Mouse (Mus musculus) stomach, embryonic 15.5 days (tissue): ENCODE data around the gene Prps1l3. TPM values are rescaled to one million over a fixed set of nuclear protein-coding genes. Genes with fewer than 3 reads are reported as not detected.
"Not testable (repeated sequence)": the region's sequence is repeated elsewhere in the genome, so short reads cannot be mapped to it uniquely, and the experiment has no call there.

Experiments used
- ATAC-seq: fragments of 200-750 bp; cut with Nextera tagmentation; 2 replicates; pipeline ENCODE4 v1.8.0; 2017; ENCODE audit warnings: low read depth, moderate number of reproducible peaks, moderate TSS enrichment; ENCODE audit not compliant: insufficient read depth, low FRiP score
- H3K27ac ChIP-seq: fragments of 300-500 bp; sonication (generic); 2 replicates; pipeline ENCODE4 v1.5.1; 2015; ENCODE audit warnings: mild to moderate bottlenecking, inconsistent platforms
- H3K27me3 ChIP-seq: fragments of 300-500 bp; sonication (generic); replicated peaks from 2 replicates; pipeline ENCODE4 v1.6.1; 2015; ENCODE audit warnings: inconsistent platforms
- H3K36me3 ChIP-seq: fragments of 300-500 bp; sonication (generic); 2 replicates; pipeline ENCODE4 v1.6.1; 2015; ENCODE audit warnings: inconsistent platforms
- H3K4me1 ChIP-seq: fragments of 300-500 bp; sonication (generic); 2 replicates; pipeline ENCODE4 v1.6.1; 2015; ENCODE audit warnings: inconsistent platforms
- H3K4me2 ChIP-seq: fragments of 300-500 bp; sonication (generic); 2 replicates; pipeline ENCODE4 v1.6.1; 2015; ENCODE audit warnings: mild to moderate bottlenecking, inconsistent platforms
- H3K4me3 ChIP-seq: fragments of 300-500 bp; sonication (generic); replicated peaks from 2 replicates; pipeline ENCODE4 v1.5.1; 2015; ENCODE audit warnings: inconsistent platforms
- H3K9ac ChIP-seq: fragments of 300-500 bp; sonication (generic); 2 replicates; pipeline ENCODE4 v1.6.1; 2015; ENCODE audit warnings: inconsistent platforms
- H3K9me3 ChIP-seq: fragments of 300-500 bp; sonication (generic); 2 replicates; pipeline ENCODE4 v1.6.1; 2016; ENCODE audit warnings: inconsistent platforms
- WGBS: fragments of 180-500 bp; shearing (Covaris S2); methylation state at CpG from one replicate; pipeline ENCODE4 v1.1.7; 2015; 5-methylcytosine and 5-hydroxymethylcytosine counted together
- polyA plus RNA-seq: library from polyadenylated mRNA; unstranded; fragments of >200 nt; fragmentation: Nextera tagmentation; extraction: Ambion mirVana; gene quantifications from 2 replicates; pipeline ENCODE4 v1.2.1, GENCODE M21; 2015

Gene Prps1l3
- polyA plus RNA-seq, 1 experiment from 2014 or later = 63.9 TPM

- WGBS = 91% methylated on average over 3 of the region's 3 CpGs
- no peak overlapping the region for H3K9ac ChIP-seq
- no peak for ATAC-seq
These were observed 28.3 kb upstream of the Prps1l3 start for GRCm38 (mm10) chr12:57201901-57202300.

GRCm38 (mm10) chr12:57204276-57204851 is 25.8 kb upstream of the Prps1l3 start:
- 51% methylated on average over 4 of the region's 4 CpGs for WGBS
- H3K27me3 ChIP-seq = no peaks in the 10 kb centered on the region
- H3K4me1 ChIP-seq = no peaks in the 10 kb centered on the region
- no peak overlapping the region for H3K4me3 ChIP-seq
- ATAC-seq = no peak
- H3K9me3 ChIP-seq = no peaks in the 10 kb centered on the region
- H3K4me2 ChIP-seq = no peak overlapping the region
- H3K36me3 ChIP-seq = no peaks in the 10 kb centered on the region
- no peak overlapping the region for H3K27ac ChIP-seq
- no peak overlapping the region for H3K9ac ChIP-seq

More at GRCm38 (mm10) chr12:57201901-57202300, 28.3 kb upstream of the Prps1l3 start:
- no peak overlapping the region for H3K4me2 ChIP-seq
- H3K27me3 ChIP-seq = no peaks in the 10 kb centered on the region
- no peak overlapping the region for H3K4me3 ChIP-seq
- H3K9me3 ChIP-seq = no peaks in the 10 kb centered on the region
- no peaks in the 10 kb centered on the region for H3K36me3 ChIP-seq
- H3K4me1 ChIP-seq = no peaks in the 10 kb centered on the region
- H3K27ac ChIP-seq = no peak overlapping the region

- H3K36me3 ChIP-seq = no peaks in the 10 kb centered on the region
- WGBS = 6% methylated on average over 30 of the region's 30 CpGs
- peak; percentile 72; the same call in 1 of the 2 replicates for ATAC-seq
These were observed 18.6 kb upstream of the Prps1l3 start for GRCm38 (mm10) chr12:57211353-57212311.

DNA sequence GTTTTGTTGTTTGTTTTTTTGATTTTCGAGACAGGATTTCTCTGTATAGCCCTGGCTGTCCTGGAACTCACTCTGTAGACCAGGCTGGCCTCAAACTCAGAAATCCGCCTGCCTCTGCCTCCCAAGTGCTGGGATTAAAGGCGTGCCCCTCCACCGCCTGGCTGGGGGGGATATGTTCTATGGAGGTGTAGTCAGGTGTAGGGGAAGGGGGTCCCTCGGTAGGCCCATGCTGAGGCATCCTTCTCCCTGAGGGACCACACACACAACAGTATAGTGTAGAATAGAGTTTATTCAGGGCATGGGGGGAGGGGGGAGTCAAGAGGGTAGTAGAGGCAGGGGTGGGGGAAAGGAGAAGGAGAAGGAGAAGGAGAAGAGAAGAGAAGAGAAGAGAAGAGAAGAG is 17.7 kb upstream of the Prps1l3 start:
- H3K4me1 ChIP-seq, H3K36me3 ChIP-seq, H3K27me3 ChIP-seq, H3K27ac ChIP-seq, H3K9me3 ChIP-seq, H3K4me2 ChIP-seq, H3K4me3 ChIP-seq, ATAC-seq, H3K9ac ChIP-seq: not testable (repeated sequence)
- 77% methylated on average over 5 of the region's 5 CpGs for WGBS

More at GRCm38 (mm10) chr12:57211353-57212311, 18.6 kb upstream of the Prps1l3 start:
- H3K4me1 ChIP-seq = peaks cover 3% of the 10 kb centered on the region
- H3K9ac ChIP-seq = 0 out of 2 replicates have a peak overlapping the region, but pooled peaks have one; percentile 16
- no peak overlapping the region for H3K27ac ChIP-seq
- peak overlapping the region; percentile 43 for H3K4me3 ChIP-seq
- no peaks in the 10 kb centered on the region for H3K27me3 ChIP-seq
- peak overlapping the region; percentile 93 for H3K4me2 ChIP-seq
- no peaks in the 10 kb centered on the region for H3K9me3 ChIP-seq

GRCm38 (mm10) chr12:57226411-57226810 is 3.8 kb upstream of the Prps1l3 start:
- H3K36me3 ChIP-seq = no peaks in the 10 kb centered on the region
- WGBS = 87% methylated on average over 9 of the region's 9 CpGs
- no peak overlapping the region for H3K27ac ChIP-seq
- no peaks in the 10 kb centered on the region for H3K27me3 ChIP-seq
- no peak overlapping the region for H3K4me3 ChIP-seq
- peaks cover 4% of the 10 kb centered on the region; the same call in 1 of the 2 replicates for H3K4me1 ChIP-seq
- no peak for ATAC-seq
- H3K9ac ChIP-seq = no peak overlapping the region
- no peak overlapping the region for H3K4me2 ChIP-seq
- no peaks in the 10 kb centered on the region for H3K9me3 ChIP-seq

GRCm38 (mm10) chr12:57227776-57228175 is 2.4 kb upstream of the Prps1l3 start:
- no peak for ATAC-seq
- Histone ChIP-seq H3K27me3 (no peaks in the 10 kb centered on the region), H3K9ac (no peak overlapping the region), H3K27ac (no peak overlapping the region), H3K4me3 (no peak overlapping the region), H3K9me3 (no peaks in the 10 kb centered on the region), H3K4me2 (no peak overlapping the region), H3K4me1 (peaks cover 6% of the 10 kb centered on the region; the same call in 1 of the 2 replicates), H3K36me3 (no peaks in the 10 kb centered on the region)
- 87% methylated on average over 4 of the region's 8 CpGs for WGBS

- Histone ChIP-seq H3K36me3 (no peaks in the 10 kb centered on the region), H3K9ac (peak overlapping the region; percentile 38), H3K27me3 (no peaks in the 10 kb centered on the region), H3K4me2 (peak overlapping the region; percentile 66), H3K27ac (peak overlapping the region; percentile 79), H3K4me1 (peaks cover 6% of the 10 kb centered on the region; the same call in 1 of the 2 replicates), H3K9me3 (no peaks in the 10 kb centered on the region), H3K4me3 (peak overlapping the region; percentile 72)
- ATAC-seq = no peak
- 15% methylated on average over 4 of the region's 4 CpGs for WGBS
These were observed 509 bp upstream of the Prps1l3 start for GRCm38 (mm10) chr12:57229703-57230102.

DNA sequence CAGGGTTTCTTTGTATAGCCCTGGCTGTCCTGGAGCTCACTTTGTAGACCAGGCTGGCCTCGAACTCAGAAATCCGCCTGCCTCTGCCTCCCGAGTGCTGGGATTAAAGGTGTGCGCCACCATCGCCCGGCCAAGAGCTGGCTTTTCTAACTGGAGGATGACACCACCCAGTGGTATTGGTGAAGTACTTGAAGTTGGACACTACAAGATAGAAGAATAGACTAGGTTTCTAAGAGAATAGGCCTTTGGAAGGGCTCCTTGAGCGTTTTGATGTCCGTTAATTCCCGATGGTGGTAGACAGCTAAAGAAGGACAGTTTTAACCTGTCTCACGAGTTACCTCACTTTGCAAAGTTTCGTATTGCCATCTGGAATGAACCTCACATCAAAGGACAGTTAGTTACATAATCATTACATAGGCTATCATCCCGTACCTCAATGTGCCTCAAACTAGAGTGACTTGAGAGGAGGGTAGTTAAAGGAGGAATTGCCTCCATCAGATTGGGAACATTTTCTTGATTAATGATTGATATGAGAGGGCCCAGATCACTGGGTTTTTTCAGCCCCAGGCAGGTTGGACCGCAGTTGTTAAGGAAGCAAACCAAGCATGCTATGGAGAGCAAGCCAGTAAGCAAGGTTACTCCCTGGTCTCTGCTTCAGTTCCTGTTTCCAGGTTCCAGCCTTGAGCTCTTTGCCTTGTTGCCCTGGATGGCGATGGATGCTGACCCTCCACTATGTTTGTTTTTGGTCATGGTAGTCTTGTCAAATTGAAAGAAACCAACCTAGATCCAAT is 1.1 kb downstream of the Prps1l3 start:
- ATAC-seq = no peak
- peak overlapping the region; percentile 66 for H3K4me2 ChIP-seq
- H3K4me3 ChIP-seq = peak overlapping the region; percentile 72
- no peaks in the 10 kb centered on the region for H3K9me3 ChIP-seq
- no peak overlapping the region for H3K27ac ChIP-seq
- no peaks in the 10 kb centered on the region for H3K27me3 ChIP-seq
- WGBS = 55% methylated on average over 14 of the region's 14 CpGs
- peaks cover 6% of the 10 kb centered on the region; the same call in 1 of the 2 replicates for H3K4me1 ChIP-seq
- H3K9ac ChIP-seq = peak overlapping the region; percentile 86; the same call in 1 of the 2 replicates
- no peaks in the 10 kb centered on the region for H3K36me3 ChIP-seq

DNA sequence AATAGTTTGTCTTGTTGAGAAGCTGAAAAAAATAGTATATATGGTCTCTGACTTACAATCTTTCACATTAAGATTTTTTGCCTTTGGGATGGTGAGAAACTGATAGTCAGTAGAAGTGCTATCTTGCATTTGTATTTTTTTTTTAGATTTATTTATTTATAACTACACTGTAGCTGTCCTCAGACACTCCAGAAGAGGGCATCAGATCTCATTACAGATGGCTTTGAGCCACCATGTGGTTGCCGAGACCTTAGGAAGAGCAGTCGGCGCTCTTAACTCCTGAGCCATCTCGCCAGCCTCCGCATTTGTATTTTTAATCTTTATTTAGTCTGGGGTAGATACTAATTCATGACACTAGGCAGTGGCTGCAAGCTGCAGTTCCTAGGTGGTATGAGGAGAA is 3.2 kb downstream of the Prps1l3 start:
- Histone ChIP-seq H3K4me3 (no peak overlapping the region), H3K4me1 (peaks cover 6% of the 10 kb centered on the region; the same call in 1 of the 2 replicates), H3K9me3 (no peaks in the 10 kb centered on the region), H3K4me2 (no peak overlapping the region), H3K27ac (no peak overlapping the region), H3K27me3 (no peaks in the 10 kb centered on the region), H3K9ac (no peak overlapping the region), H3K36me3 (peaks cover 3% of the 10 kb centered on the region)
- no peak for ATAC-seq
- 83% methylated on average over 5 of the region's 5 CpGs for WGBS

DNA sequence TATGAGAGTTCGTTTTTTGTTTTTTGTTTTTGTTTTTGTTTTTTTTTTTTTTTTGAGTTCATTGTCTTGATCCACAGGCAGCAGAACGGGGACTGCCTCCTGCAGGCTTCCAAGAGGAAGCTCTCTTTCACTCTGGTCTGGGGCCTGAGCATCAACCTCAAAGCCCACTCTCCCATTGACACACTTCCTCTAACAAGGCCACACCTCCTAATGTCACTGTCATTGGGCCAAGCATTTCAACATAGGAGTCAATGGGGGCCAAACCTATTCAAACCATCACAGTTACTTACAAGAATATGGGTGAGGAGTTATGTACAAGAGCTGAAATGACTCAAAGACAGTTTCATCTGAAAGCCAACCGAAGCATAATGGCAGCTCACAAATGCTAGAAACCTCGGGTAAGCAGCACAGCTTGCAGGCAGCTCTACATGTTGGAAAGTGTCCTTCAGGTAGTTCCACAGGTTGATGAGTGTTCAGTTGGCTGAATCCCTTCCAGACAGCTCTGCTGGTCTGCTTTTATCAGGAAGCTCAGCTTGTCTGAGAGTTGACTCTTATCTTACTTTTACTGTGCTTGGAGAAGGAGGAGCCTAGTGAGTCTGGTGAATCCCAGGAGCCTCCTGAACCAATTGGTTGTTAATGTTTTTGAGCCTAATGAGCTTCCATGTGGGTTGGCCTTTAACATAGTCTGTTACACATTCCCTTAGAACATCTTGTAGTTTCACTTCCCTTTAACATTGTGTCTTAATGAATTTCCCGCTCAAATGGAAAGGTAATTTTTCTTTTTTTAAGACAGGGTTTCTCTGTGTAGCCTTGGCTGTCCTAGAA is 13.7 kb downstream of the Prps1l3 start:
- peaks cover 12% of the 10 kb centered on the region; the same call in 1 of the 2 replicates for H3K36me3 ChIP-seq
- no peak overlapping the region for H3K4me3 ChIP-seq
- H3K9ac ChIP-seq = no peak overlapping the region
- H3K9me3 ChIP-seq = no peaks in the 10 kb centered on the region
- H3K4me1 ChIP-seq = no peaks in the 10 kb centered on the region
- no peak overlapping the region for H3K27ac ChIP-seq
- H3K27me3 ChIP-seq = no peaks in the 10 kb centered on the region
- ATAC-seq = no peak
- H3K4me2 ChIP-seq = no peak overlapping the region
- 83% methylated on average over 5 of the region's 5 CpGs for WGBS

DNA sequence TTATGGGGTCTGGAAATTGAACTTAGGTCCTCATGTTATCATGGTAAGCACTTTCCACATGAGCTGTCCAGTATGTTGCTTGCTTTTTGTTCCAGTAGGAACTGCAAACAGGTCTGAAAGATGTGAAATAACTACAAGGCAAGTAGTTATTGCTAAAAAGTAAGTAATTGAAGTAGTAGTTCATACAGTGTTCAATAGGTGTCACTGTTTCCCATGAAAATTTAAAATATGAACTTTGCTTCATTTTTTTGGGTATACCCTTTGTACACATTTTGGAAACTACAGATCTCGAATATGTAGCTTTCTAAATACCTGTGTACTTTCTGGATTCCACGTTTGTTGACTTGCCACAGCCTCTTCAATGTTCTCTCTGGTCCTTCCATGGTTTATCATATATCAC is 28.4 kb downstream of the Prps1l3 start:
- 56% methylated on average over 2 of the region's 2 CpGs for WGBS
- H3K4me2 ChIP-seq = no peak overlapping the region
- H3K36me3 ChIP-seq = no peaks in the 10 kb centered on the region
- no peak overlapping the region for H3K27ac ChIP-seq
- no peak overlapping the region for H3K9ac ChIP-seq
- H3K27me3 ChIP-seq = no peaks in the 10 kb centered on the region
- no peak overlapping the region for H3K4me3 ChIP-seq
- no peak for ATAC-seq
- H3K9me3 ChIP-seq = no peaks in the 10 kb centered on the region
- H3K4me1 ChIP-seq = no peaks in the 10 kb centered on the region
